Mouse (Mus musculus) layer of hippocampus, postnatal 25 days (tissue): ENCODE results near the gene Stmn1. TPM values are rescaled to one million over a fixed set of nuclear protein-coding genes. Genes with fewer than 3 reads are reported as not detected.
A peak's percentile ranks its signal among the peaks of the same experiment; 100 is the strongest.

Experiments used
- DNase-seq, 2 experiments: peaks; one replicate each; pipeline ENCODE4 v3.0.0; 2022; ENCODE audit warnings: mixed read lengths in 2 of 2, low spot score in 1 of 2; ENCODE audit errors: extremely low spot score in 1 of 2
- total RNA-seq, 2 experiments: library from RNA; stranded (reverse); gene quantifications; 2 replicates each; pipeline ENCODE4 v1.2.3; 2021

The Stmn1 gene
- total RNA-seq, 2 experiments from 2014 or later: 338 to 387 TPM

GRCm38 (mm10) chr4:134457130-134457825 is 10.8 kb upstream of the Stmn1 start:
- DNase-seq: no peak

GRCm38 (mm10) chr4:134458856-134459255 is 9.3 kb upstream of the Stmn1 start:
- no peak for DNase-seq

GRCm38 (mm10) chr4:134460277-134460676 is 7.8 kb upstream of the Stmn1 start:
- no peak for DNase-seq

GRCm38 (mm10) chr4:134461252-134461651 is 6.9 kb upstream of the Stmn1 start:
- no peak for DNase-seq

GRCm38 (mm10) chr4:134465789-134466188 is 2.3 kb upstream of the Stmn1 start:
- DNase-seq: no peak

GRCm38 (mm10) chr4:134466381-134467262 is 1.5 kb upstream of the Stmn1 start:
- no peak for DNase-seq

GRCm38 (mm10) chr4:134467435-134468214 is 495 bp upstream of the Stmn1 start:
- no peak for DNase-seq

- peak; percentile 86 to 92 for DNase-seq
Measured at GRCm38 (mm10) chr4:134468578-134469266, 602 bp downstream of the Stmn1 start.

- DNase-seq: no peak
Measured at GRCm38 (mm10) chr4:134469341-134469796, 1.2 kb downstream of the Stmn1 start.

GRCm38 (mm10) chr4:134469985-134470384 is 1.9 kb downstream of the Stmn1 start:
- no peak for DNase-seq

- DNase-seq: no peak
Measured at GRCm38 (mm10) chr4:134471469-134471868, 3.3 kb downstream of the Stmn1 start.

GRCm38 (mm10) chr4:134473764-134474163 is 5.6 kb downstream of the Stmn1 start:
- no peak for DNase-seq

GRCm38 (mm10) chr4:134474240-134474639 is 6.1 kb downstream of the Stmn1 start:
- no peak for DNase-seq

- no peak for DNase-seq
Measured at GRCm38 (mm10) chr4:134476899-134477298, 8.8 kb downstream of the Stmn1 start.

- DNase-seq: peak; percentile 97 to 98
Measured at GRCm38 (mm10) chr4:134478031-134478430, 9.9 kb downstream of the Stmn1 start.

- DNase-seq: no peak
Measured at GRCm38 (mm10) chr4:134479839-134480238, 11.7 kb downstream of the Stmn1 start.

GRCm38 (mm10) chr4:134480864-134481263 is 12.7 kb downstream of the Stmn1 start:
- peak; percentile 54 to 84 for DNase-seq

GRCm38 (mm10) chr4:134481270-134481669 is 13.2 kb downstream of the Stmn1 start:
- DNase-seq: no peak

GRCm38 (mm10) chr4:134482442-134482841 is 14.3 kb downstream of the Stmn1 start:
- DNase-seq: no peak

- DNase-seq: no peak
Measured at GRCm38 (mm10) chr4:134483078-134483688, 15.1 kb downstream of the Stmn1 start.
